Mouse (Mus musculus) heart, postnatal 0 days (tissue): ENCODE results near the gene Wdr70.

Experiments used
- CTCF ChIP-seq: IDR thresholded peaks from 2 replicates; pipeline ENCODE4 v1.5.1; 2016; ENCODE audit warnings: antibody characterized with exemption, control low read depth, low read depth
- EP300 ChIP-seq: IDR thresholded peaks from 2 replicates; pipeline ENCODE4 v1.6.1; 2016; ENCODE audit warnings: antibody characterized with exemption, low read depth

DNA sequence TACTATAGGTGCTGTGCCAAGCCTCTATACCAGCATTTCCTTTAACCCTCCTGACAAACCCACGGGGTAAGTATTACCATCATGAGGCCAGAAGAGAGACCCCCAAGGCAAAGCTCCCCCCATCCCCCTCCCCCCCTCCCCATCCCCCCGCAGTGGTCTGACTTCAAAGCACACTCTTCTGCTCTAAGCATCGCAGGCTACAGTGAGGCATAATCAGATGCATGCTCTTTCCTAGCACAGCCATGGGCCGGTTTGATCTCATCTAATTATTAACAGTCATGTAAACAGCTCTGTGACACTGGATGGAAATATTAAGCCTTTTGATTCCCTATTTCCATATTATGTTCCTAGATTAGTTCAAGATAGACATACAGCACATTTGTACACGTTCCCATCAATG lies 226.5 kb downstream of the Wdr70 start:
- TF ChIP-seq CTCF (no peak), EP300 (no peak)
